Mouse (Mus musculus) left cerebral cortex, postnatal 4 days (tissue): Measurements from ENCODE around the gene Acot4. TPM values are rescaled to one million over a fixed set of nuclear protein-coding genes. Genes with fewer than 3 reads are reported as not detected.
"Not testable (repeated sequence)": the region's sequence is repeated elsewhere in the genome, so short reads cannot be mapped to it uniquely, and the experiment has no call there.

Experiments used
- DNase-seq: peaks from one replicate; pipeline ENCODE4 v3.0.0-alpha.2; 2022
- intact Hi-C: fragments of 180-260 bp; cut with DNase I; formaldehyde crosslinking; loops from one replicate; pipeline ENCODE4 v1.15.1; 2025
- total RNA-seq, 2 experiments: library from RNA; stranded (reverse); gene quantifications; 2 replicates each; pipeline ENCODE4 v1.2.3; 2021

Acot4 gene
- total RNA-seq, 2 experiments from 2014 or later = 1.8 to 2.0 TPM

DNA sequence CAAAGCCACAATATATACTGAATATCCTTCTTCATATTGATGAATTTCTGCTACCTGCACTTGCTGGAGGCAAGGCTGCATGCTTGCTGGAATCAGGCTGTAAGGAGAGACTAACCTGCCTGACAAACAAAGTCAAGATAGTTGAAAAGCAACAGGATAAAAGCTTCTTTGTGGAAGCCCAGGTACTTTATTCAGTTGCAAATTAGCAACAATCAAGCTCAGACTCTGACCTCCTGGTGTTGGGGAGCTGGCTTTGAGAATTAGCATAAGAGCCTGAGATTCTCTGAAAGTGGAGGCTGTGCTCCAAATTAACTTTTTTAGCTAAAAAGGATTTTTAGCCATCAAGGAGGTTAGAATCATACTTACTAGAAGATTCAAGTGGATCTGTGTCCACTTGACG lies 9.1 kb upstream of the Acot4 start:
- DNase-seq, intact Hi-C loops: not testable (repeated sequence)

DNA sequence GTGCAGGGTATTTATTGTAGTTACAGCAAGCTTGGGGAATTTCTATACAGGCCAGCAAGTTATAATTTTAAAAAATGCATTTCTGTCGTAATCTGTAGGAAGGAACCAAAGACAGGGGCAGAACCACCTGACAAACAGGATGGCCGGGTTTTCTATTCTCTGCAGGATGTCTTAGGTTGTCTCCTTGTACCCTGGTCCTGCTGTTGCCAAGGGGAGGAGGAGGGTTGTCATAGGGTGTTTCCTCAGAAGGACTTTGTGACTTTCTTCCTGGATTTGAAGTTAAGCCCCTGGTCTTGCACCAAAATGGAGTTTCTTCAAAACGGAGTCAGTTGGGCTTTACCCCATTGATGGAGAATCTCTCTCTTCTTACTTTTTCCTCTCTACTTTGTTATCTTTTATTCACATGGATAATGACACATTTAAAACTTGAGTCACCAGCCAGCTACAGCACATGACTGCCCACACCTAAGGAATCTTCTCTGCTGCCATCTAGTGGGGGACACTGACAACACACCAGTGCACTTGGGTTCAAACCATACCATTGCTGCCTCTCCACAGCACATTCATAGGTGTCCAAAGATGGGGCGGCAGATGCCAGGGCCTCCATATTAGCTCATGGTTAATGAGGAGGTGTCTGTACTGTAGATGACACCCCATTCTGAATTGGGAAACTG lies 7.4 kb upstream of the Acot4 start:
- intact Hi-C loops = no loop called here
- peak; percentile 70 for DNase-seq

DNA sequence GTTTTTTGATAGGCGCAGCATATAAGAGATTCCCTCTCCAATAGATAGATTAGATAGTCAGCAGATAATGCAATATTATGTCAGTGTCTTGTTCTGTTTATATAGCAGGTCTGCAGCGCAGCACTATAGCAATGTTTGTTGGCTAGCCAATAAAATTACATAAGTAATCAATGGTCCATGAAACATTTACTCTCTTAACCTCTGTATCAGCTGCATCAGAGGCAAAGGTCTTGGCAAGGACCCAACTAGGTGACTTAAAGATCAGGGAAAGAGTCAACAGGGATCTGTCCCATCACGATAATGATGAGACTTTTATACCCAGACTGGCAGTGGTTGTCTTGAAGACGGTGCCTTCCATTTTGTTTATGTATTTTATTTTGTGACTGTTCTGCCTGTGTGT lies 5.3 kb upstream of the Acot4 start:
- intact Hi-C loops = no loop called here
- no peak for DNase-seq

DNA sequence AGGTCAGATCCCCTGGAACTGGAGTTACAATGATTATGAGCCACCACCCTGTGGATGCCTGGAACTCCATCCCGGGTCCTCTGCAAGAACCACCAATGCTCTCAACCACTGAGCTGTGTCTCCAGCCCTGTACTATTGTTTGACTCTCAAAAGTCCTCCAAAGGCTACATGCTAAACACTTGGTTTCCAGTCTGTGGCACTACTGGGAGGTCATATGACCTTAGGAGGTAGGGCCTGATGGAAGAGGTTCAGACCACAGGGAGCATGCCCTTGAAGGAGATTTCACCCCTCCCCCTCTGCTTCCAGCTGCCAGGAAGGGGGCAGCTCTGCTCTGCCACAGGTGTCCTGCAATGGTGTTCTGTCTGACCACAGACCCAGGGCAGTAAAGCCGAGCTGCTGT lies 4.9 kb upstream of the Acot4 start:
- DNase-seq, intact Hi-C loops: not testable (repeated sequence)

DNA sequence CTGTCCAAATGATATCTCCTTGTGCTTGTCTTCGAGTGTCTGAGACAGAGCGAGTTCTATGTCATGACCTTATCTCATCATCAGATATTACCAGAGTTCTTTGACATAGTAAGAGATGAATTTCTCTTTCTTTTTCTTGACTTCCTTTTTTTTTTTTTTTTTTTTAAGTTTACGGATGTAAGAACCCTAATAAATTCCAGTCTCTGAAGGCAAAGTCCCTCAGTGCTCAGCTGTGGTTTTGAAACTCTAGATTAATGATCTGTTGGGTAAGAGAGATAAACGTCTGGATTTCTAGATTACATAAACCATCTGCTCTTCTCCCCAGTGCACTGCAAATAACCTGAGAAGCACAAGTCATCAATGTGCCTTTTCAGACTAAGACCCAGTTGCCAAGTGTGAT lies 4.1 kb upstream of the Acot4 start:
- no peak for DNase-seq
- intact Hi-C loops = no loop called here

DNA sequence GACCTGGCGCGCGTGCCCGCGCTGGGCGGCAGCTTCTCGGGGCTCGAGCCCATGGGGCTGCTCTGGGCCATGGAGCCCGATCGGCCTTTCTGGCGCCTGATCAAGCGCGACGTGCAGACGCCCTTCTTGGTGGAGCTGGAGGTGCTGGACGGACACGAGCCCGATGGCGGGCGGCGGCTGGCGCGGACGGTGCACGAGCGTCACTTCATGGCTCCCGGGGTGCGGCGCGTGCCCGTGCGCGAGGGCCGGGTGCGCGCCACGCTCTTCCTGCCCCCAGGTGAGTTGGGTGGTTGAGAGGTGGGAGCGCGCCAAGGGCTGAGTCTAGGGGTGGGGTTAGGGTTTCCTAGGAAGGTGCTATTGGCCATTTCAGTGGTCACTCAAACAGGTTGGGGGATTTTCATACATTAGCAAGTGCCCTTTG lies 522 bp downstream of the Acot4 start, which contains the start of gene Gm49366:
TSS of gene Gm49366 (plus strand) at position 245 of the 421 bp plus-strand sequence.
- intact Hi-C loops = not testable (repeated sequence)
- DNase-seq = peak; percentile 38

DNA sequence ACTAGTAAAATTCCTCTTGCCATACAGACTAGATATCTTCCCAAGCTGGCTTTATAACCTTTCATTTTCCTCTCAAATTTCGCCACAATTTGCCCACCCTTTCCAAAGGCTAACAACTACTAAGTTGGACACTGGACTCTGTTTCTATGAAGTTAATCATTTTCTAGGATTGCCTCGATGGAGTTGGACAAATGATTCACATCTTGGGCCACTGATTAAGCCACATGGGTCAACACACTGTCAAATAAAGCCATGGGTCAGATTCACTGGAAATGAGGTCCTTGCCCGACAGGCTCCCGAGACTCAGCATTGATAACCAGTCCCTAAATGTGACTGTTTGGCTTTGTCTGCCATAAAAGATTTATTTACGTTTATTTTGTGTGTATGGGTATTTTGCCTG lies 4.1 kb downstream of the Acot4 start:
- DNase-seq = no peak
- intact Hi-C loops = no loop called here

DNA sequence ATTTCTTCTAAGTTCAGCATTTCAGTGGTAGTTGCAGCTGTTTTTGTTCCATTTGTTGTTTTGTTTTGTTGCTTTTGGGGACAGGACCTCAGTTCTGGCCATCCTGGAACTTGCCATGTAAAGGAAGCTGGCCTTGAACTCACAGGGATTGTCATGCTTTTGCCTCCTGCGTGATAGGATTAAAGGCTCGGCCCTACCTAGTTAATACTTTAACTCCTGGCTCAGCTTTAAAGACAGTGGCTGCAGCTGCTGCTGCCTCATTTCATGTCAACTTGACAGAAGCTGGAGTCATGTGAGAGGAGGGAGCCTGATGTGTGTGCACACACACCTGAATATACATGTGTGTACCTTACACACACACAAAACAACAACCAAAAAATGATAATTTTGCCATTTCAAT lies 5.9 kb downstream of the Acot4 start:
- intact Hi-C loops = no loop called here
- DNase-seq = no peak

DNA sequence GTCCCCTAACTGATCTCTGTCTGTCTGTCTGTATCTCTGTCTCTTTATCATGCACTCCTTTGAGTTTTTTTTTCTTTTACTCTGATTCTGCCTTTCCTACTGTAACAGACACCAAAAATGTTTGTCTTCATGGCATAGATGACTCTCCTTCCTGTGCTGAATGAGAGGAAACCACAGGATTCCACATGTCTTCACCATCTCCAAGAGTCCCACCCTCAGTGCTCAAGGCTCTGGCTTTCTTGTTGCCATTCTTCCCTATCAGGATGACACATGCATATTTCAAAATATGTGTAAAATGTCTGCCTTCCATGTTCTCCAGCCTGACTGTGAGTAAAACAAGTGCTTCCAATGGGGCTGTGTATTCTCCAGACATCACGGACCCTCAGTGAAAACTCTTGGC lies 8.7 kb downstream of the Acot4 start:
- intact Hi-C loops = no loop called here
- DNase-seq = no peak

DNA sequence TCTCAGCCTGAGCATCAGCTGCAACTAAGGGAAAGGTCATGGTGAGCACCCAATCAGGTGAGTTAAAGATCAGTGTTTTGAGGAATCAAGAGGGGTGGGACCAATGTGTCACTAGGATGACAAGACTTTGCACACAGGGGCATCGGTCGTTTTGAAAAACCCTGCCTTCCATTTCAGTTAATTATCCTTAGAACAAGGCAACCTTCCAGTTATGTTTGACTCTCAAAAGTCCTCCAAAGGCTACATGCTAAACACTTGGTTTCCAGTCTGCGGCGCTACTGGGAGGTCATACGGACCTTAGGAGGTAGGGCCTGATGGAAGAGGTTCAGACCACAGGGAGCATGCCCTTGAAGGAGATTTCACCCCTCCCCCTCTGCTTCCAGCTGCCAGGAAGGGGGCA lies 12.6 kb downstream of the Acot4 start:
- intact Hi-C loops, DNase-seq: not testable (repeated sequence)

DNA sequence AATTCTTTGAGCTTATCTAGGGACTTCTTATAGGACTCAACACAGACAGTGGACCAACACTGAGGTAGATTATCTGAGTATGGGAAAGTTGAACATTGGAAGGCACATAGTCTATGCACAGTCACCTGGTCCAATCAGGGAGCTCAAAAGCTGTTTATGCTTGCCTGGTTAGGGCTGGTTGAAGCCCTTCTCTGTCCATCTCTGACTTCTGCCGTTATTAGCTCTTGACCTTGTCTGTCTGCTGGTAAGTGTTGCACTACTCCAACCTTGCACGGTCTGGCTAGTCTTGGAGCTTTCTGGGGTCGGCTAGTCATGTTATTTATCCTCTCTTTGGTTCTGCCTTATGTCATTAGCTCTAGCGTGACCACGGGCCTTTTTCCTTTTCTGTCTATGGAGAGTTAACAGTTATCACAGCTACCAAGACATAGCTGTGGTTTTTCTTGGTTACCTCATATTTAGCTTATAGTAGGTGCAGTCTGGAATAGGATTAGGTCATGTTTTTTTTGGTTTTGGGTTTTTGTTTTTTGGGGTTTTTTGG lies 13.8 kb downstream of the Acot4 start, which contains the start of gene Acot3:
TSS of gene Acot3 (plus strand) at position 208 of the 538 bp plus-strand sequence.
- no peak for DNase-seq
- intact Hi-C loops = no loop called here

DNA sequence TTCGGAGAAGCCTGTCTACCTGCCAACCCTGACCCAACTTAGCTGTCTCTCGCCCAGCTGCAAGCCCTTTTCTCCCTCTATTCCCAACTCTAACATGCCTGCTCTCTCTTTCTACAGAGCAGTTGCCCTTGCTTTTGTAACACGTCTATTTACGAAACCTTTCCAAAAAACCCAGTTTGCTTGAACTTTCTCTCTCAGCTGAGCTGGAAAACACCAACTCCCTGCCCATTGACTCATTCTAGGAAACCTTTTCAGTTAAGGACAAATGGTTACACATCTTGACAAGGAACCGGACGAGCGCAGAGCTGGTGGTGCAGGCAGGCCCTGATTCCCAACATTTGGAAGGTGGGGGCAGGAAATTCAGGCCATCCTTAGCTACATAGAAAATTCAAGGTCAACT lies 14.4 kb downstream of the Acot4 start:
- intact Hi-C loops = no loop called here
- no peak for DNase-seq

DNA sequence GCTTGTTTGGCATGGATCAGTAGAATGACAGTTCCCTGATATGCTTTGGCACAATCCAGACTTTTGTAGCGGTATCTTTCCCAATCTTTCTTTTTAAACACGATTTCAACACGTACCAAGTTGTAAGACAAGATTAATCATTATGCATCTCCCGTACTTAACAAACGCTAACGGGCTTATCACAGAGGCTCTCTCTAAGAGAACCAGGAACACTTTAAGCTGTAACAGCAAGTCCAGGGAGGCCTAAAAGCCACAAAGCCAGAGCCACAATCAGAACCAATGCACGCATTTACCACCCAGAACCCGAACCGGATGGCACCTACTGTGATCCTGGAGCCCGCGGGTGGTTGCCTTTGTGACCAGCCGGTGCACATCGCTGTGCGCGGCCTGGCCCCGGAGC lies 15.0 kb downstream of the Acot4 start:
- intact Hi-C loops = no loop called here
- no peak for DNase-seq

DNA sequence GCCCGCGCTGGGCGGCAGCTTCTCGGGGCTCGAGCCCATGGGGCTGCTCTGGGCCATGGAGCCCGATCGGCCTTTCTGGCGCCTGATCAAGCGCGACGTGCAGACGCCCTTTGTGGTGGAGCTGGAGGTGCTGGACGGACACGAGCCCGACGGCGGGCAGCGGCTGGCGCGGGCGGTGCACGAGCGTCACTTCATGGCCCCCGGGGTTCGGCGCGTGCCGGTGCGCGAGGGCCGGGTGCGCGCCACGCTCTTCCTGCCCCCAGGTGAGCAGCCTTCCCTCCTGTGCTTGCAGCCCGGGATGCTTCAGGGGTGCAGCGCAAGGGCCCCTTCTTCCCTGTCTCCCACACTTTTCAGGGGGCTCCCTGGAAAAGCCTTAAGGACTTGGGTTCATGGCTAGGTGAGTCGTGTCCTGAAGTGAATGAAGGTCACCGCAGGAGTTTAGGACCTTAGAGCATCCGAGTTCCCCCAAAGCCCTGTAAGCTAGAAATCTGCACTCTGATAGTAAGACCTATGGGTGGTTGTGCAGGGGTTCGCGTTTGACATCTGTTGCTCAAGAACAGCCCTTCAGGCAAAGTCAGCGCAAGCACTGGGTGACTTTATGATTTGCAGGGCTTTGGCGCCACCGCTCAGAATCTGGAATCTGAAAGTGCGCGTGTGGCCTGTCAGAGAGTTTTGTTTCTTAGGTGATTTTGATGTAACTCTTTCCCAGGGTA lies 15.7 kb downstream of the Acot4 start:
- intact Hi-C loops = no loop called here
- peak; percentile 13 for DNase-seq

DNA sequence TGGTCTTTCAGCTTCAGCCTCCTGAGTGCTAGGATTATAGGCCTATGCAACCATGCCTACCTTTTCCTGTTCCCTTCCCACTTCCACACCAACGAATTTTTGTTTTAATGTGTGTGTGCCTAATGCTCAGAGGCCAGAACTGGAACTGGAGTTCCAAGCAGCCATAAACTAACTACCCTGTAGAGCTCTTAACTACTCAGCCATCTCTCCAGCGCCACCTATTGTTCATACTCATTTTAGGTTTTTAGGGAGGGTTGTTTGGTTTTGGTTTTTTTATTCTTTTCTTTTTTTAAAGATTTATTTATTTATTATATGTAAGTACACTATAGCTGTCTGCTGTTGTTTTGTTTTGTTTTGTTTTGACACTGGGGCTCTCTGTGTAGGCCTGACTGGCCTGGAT lies 22.8 kb downstream of the Acot4 start:
- DNase-seq = no peak
- intact Hi-C loops = no loop called here

DNA sequence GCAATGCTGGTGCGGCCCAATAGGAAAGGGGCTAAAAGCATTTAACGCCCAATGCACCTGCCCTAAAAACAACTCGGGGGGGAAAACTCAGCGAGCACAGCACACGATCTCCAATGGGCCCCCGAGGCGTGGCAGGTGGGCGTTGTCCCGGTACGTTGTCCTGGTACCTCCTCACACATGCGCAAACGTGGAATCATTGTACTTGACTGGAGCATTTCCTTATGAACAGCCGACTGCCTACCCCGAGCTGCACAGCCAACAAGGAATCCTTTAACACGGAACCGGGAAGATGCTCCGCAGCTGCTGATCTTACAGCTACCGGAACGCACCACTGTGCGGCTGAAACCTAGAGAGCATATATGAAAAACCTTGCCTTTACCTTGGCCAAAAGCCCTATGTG lies 24.2 kb downstream of the Acot4 start:
- intact Hi-C loops = no loop called here
- no peak for DNase-seq

DNA sequence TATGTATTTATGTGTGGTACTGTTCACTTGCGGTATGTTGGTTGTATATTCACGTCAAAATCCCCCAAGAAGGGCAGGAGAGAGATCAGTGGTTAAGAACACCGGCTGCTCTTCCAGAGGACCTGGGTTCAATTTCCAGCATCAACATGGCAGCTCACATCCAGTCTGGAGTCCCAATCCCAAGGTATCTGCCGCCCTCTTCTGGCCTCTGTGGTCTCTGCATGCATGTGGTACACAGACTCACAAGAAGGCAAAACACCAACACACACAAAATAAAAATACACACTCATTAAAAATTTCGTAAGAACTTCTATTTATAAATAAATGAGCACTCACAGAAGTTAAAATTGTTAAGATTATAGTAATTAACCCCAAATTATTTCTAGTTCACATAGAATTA lies 25.0 kb downstream of the Acot4 start:
- DNase-seq = no peak
- intact Hi-C loops = no loop called here

DNA sequence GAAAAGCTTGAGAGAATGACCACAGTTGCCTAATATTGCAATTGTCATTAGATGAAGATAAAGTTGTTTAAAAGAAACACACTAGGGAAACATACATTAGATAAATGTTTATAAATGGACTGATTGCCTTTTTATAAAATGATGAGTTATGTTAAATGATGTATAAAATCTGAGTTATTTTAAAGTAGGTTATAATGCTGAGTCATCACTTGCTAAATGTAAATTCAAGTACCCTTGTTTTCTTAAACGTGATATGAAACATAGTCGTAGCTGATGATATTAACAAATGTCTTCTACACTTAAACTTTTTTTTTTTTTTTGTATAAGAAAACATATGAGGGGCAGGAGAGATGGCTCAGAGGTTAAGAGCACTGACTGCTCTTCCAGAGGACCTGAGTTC lies 25.7 kb downstream of the Acot4 start:
- intact Hi-C loops = no loop called here
- DNase-seq = no peak

DNA sequence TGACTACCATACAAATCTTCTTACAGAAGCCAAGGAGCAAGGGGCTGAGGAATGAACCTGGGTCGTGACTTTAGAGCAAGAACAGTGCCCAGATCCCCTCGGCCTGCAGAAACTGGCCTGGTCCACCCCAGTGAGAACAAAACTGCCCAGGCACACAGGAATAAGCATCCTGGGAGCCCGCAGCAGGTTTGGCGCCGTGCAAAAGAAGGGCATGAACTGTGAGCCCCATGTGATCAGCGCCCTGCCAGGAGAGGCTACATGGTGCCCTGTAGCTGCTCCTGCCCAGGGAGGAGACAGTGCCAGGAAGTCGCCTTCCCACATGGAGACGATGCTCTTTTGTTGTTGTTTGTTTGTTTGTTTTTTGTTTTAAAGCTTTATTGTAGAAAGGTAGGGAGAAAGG lies 26.4 kb downstream of the Acot4 start:
- DNase-seq = no peak
- intact Hi-C loops = no loop called here

DNA sequence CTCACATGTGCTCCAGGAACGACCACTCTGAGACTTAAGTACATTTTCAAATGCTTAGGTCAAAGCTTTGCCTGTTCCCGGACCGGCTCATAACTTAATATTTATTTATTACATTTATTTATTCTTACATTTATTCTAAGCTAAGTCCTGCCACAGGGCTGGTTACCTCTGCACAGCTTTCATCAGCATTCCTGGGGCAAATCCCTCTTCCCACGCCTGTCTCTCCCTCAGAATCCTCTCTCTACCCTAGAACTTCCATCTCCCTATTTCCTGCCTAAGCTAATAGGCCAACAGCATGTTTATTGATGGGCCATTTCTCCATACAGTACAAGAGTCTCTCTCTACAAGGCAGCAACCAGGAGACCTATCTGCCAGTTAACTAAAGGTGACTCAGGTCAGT lies 29.6 kb downstream of the Acot4 start:
- intact Hi-C loops = no loop called here
- no peak for DNase-seq

DNA sequence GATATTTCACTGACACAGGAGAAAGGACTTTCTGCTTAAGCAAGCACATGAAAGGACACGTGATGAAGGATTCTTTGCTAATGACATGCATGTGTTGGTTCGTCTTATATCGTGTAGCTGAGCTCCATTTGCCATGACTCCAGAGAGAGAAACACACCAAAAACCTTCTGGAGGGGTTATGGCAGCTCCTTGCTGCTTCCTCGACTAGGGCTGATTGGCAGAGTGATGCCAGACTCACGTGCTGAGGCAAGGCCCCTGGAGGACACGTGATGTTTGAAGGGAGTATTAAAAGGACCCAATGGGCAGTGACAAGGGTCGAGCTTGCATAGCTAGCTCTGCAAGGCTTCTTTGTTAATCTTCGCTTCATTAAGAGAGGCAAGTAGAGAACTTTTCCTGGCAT lies 30.1 kb downstream of the Acot4 start:
- intact Hi-C loops = no loop called here
- DNase-seq = no peak

DNA sequence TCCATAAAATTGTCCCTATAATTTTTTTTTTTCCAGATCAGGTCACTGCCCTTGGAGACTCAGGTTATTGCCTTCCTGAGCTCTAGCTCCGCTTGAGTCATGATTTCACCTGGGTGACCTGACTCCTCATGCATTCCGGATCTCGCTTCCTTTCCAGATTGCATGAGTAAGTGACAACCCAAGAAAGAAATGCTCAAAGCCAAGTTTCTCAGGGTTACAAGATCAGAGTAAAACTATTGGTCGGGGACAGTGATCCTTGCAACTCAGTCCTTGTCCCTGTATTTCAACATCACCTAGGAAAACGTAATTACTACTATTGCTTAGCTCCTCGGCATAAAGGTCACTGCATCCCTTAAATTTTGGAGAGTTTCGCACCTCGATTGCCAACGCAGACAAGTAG lies 30.8 kb downstream of the Acot4 start, which contains the start of gene Acot5:
TSS of gene Acot5 (plus strand) at position 340 of the 400 bp plus-strand sequence.
- intact Hi-C loops = no loop called here

More for the DNA sequence above, 30.8 kb downstream of the Acot4 start, which contains the start of gene Acot5:
- DNase-seq = no peak
